Mouse (Mus musculus) liver, embryonic 14.5 days (tissue): ENCODE measurements around the gene Enpp4.

Source experiments
- CTCF ChIP-seq: IDR thresholded peaks from 2 replicates; pipeline ENCODE4 v1.5.1; 2016; ENCODE audit warnings: antibody characterized with exemption, low read depth, control low read depth
- EP300 ChIP-seq: IDR thresholded peaks from 2 replicates; pipeline ENCODE4 v1.6.1; 2016; ENCODE audit warnings: antibody characterized with exemption, low read depth

DNA sequence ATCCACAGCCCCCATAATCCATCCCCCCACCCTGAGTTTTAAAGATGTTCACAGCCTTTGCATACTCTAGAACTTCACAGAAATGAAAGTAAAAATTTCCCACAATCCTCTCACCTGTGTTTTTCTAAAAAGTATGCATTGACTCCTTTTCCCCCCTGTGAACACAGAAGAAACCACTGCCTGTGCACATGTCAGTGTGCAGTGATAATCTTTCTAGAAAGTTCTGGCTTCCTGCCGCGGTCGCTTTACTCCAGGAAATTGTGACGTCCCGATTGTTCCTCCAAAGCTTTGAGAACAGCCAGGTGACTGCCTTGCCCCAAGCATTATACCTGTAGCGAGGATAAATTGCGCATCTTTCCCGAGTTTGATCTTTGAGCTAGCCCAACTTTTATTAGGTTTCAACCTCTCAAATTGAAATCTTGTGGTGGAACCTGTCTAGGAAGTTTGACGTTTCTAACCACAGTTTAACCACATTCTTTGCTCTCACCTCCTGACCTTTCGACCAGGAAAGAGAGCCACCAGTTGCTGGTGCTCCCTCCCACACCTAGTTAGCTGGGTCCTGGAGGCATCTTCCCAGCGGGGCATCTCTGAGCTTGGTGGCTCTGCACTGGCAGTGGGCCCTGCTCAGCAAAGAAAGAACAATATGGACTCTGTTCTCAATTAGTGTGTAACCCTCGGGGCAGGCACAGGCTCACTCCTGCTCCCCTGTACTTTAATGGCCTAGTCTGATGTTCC, 15.9 kb upstream of the Enpp4 start:
- no peak for TF ChIP-seq EP300
- no peak for TF ChIP-seq CTCF
